Mouse (Mus musculus) adrenal gland, postnatal 4 days (tissue): Measurements from ENCODE around the gene Dcakd. TPM values are rescaled to one million over a fixed set of nuclear protein-coding genes. Genes with fewer than 3 reads are reported as not detected.

Source experiments
- DNase-seq, 2 experiments: peaks; one replicate each; pipeline ENCODE4 v3.0.0; 2021 to 2022; ENCODE audit warnings: low spot score in 2 of 2, mixed read lengths in 2 of 2
- microRNA-seq: library from miRNA; unstranded; fragments of <30 nt; microRNA quantifications from one replicate; pipeline ENCODE4 v1.2.0, GENCODE M21; 2021
- total RNA-seq, 2 experiments: library from RNA; stranded (reverse); gene quantifications; 2 replicates each; pipeline ENCODE4 v1.2.3; 2021

The Dcakd gene
- total RNA-seq, 2 experiments from 2014 or later: 114 to 126 TPM

- no peak for DNase-seq
Measured at GRCm38 (mm10) chr11:102945306-102946264, 82.5 kb downstream of the Dcakd start.

Small RNA genes within 50 kb of the gene (microRNA-seq; reads per million reads assigned to microRNA genes)
- not detected for gene Mir6931

Other genes starting within 250 kb of the Dcakd start
- 10 to 100 TPM; 39.6 to 40.2 TPM for gene Gjc1, start 208.6 kb downstream of the Dcakd start, total RNA-seq
- 1 to 10 TPM in 1 of 2 experiments, under 1 TPM in 1; 0.87 to 1.2 TPM for gene Higd1b, start 192.5 kb downstream of the Dcakd start, total RNA-seq
- gene Eftud2, start 147.3 kb downstream of the Dcakd start, total RNA-seq: 100 to 1,000 TPM; 116 to 119 TPM
- 1 to 10 TPM in 1 of 2 experiments, under 1 TPM in 1; 0.82 to 1.0 TPM for gene Ccdc103, start 147.1 kb downstream of the Dcakd start, total RNA-seq
- not detected for gene Fam187a, start 143.2 kb downstream of the Dcakd start, total RNA-seq
- gene Gfap, start 127.4 kb downstream of the Dcakd start, total RNA-seq: 1 to 10 TPM; 1.1 to 1.3 TPM
- 10 to 100 TPM; 16.1 to 20.1 TPM for gene Kif18b, start 103.2 kb downstream of the Dcakd start, total RNA-seq
- 10 to 100 TPM; 52.6 to 56.8 TPM for gene C1ql1, start 81.6 kb downstream of the Dcakd start, total RNA-seq
- gene Nmt1, start 143 bp downstream of the Dcakd start, total RNA-seq: 10 to 100 TPM; 77.3 to 79.8 TPM
- gene Plcd3, start 73.3 kb upstream of the Dcakd start, total RNA-seq: 1 to 10 TPM; 8.7 to 8.9 TPM
- gene Acbd4, start 73.3 kb upstream of the Dcakd start, total RNA-seq: 10 to 100 TPM; 58.4 to 64.4 TPM
- gene Hexim1, start 87.9 kb upstream of the Dcakd start, total RNA-seq: 10 to 100 TPM; 50.6 to 53.4 TPM
- gene Hexim2, start 104.1 kb upstream of the Dcakd start, total RNA-seq: 10 to 100 TPM; 10.4 to 11.8 TPM
- 10 to 100 TPM; 13.4 to 14.2 TPM for gene Fmnl1, start 142.8 kb upstream of the Dcakd start, total RNA-seq
- under 1 TPM; 0.45 to 0.70 TPM for gene 1700023F06Rik, start 180.2 kb upstream of the Dcakd start, total RNA-seq
- not detected for gene Spata32, start 190.1 kb upstream of the Dcakd start, total RNA-seq
- 1 to 10 TPM; 6.9 to 8.0 TPM for gene Map3k14, start 239.1 kb upstream of the Dcakd start, total RNA-seq